Mouse (Mus musculus): ENCODE results near the gene Cemip2.

Cemip2 gene

GRCm38 (mm10) chr19:21776671-21777070, 1.5 kb upstream of the Cemip2 start:
- intact Hi-C loops (cut with DNase I), result loop anchor here (5.0 to 10.0 kb wide), 3 partner anchors 46 to 528 kb away; no protein-coding TSS in a partner anchor

- intact Hi-C loops (cut with DNase I), result loop anchor here (5.0 to 10.0 kb wide), 3 partner anchors 45 to 528 kb away; no protein-coding TSS in a partner anchor
Observed at GRCm38 (mm10) chr19:21777171-21777731, 891 bp upstream of the Cemip2 start.

- intact Hi-C loops (cut with DNase I), result loop anchor here (5.0 to 10.0 kb wide), 3 partner anchors 43 to 526 kb away; no protein-coding TSS in a partner anchor
Observed at GRCm38 (mm10) chr19:21779106-21779505, 964 bp downstream of the Cemip2 start.

DNA sequence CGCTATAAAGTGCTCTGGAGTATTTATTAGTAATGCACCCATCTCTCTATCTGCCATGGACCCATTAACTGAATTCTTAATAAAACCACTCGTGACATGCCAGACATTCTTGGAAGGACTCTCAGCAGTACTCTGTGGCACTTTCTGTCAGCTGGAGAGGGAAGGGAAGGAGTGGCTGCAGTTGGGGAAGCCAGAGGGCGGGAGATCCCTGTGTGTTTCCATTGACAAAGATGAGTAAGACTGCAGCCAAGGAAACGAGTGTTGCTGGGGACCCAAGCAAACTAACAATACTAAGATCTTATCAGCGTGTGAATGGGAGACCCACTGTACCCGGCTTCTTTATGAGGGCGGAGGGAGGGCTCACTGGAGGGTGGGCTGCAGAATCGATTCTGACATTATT, 2.5 kb downstream of the Cemip2 start:
- intact Hi-C loops (cut with DNase I), result no loop called here

DNA sequence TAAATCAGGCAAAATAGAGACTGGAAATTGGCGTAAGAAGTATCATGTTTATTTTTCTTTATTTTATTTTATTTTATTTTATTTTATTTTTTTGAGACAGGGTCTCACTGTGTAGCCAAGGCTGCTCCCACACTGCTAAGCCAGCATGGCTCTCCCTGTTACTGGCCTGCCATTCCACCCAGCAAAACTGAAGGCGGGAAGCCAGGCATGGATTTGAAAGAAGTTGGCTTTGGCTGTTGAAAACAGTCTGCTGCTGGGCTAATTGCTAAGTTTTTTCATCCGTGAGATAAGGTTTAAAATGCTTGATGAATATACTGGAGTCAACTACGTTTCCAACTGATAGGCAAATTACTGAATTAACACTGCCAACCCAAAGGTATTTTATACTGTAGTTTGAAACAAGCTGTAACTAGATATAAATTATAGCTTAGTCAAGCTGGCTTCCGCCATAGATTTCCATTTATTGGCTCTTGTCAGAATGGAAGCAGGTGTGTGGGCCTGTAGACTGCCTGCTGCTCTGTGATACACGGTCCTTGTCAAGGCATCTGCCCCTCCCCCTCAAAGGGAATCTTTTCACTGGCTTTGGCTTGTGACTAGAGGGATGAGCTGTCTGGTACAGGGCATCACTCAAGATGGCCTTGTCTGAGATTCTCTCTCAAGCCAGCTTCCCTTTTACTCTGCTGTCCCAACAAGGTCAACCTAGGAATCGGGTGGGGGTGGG, 3.1 kb downstream of the Cemip2 start:
- intact Hi-C loops (cut with DNase I), result no loop called here

- intact Hi-C loops (cut with DNase I), result no loop called here
Observed at GRCm38 (mm10) chr19:21781787-21782432, 3.8 kb downstream of the Cemip2 start.

DNA sequence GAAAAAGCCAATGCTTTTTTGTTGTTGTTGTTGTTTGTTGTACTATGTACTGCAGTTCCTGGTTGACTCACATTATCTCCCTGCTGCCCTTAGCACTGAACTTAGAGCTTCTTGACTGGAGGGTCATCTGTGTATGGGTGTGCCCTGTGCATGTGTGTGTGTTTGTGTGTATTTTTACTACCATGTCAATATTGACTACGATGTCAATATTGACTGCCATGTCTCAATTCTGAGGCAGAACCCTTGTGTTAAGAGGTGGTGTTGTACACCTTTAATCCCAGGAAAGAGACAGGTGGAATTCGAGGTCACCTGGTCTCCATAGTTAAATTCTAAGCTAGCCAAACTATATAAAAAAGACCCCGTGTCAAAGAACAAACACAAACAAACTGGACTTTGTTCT, 5.6 kb downstream of the Cemip2 start:
- intact Hi-C loops (cut with DNase I), result no loop called here

- intact Hi-C loops (cut with DNase I), result no loop called here
Observed at GRCm38 (mm10) chr19:21784331-21785131, 6.4 kb downstream of the Cemip2 start.

DNA sequence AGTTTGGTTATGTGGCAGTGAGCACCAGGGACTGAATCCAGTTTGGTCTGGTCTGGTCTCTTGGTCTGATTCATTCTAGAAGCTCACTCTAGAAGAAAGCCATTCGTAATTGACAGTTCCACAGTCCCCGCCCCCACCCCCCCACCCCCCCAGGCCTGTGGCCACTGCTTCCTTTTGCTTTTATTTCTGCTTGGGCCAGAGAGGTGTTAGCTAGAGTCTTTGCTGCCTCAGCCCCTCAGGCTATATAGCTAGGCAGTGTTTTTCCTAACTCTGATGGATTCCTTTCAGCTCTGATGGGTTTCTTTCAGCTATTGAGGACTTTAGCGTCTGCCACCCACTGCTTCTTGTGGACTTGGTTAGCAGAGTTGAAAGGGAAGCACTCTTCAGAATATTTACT, 7.0 kb downstream of the Cemip2 start:
- intact Hi-C loops (cut with DNase I), result no loop called here

DNA sequence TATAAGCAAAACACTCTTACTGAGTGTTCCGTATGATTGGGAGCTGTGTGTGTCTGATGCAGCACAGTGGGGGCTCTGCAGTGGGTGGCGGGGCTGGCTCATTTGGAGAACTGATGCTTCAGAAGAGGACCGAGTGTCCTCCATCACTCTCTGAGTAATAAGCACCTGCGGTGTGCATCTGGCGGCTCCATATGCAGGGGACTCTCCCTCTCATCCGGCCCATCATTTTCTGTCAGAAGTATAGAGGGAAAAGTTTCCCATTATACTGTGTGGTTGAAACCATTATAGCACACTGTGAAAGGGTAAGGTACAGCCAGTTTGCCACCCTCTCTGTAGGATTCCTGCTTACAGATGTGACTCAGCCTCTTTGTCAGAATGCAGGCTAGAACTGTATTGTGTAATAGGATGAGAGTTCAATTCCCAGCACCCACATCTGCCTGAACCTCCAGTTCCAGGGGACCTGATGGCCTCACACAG, 8.9 kb downstream of the Cemip2 start:
- intact Hi-C loops (cut with DNase I), result no loop called here

DNA sequence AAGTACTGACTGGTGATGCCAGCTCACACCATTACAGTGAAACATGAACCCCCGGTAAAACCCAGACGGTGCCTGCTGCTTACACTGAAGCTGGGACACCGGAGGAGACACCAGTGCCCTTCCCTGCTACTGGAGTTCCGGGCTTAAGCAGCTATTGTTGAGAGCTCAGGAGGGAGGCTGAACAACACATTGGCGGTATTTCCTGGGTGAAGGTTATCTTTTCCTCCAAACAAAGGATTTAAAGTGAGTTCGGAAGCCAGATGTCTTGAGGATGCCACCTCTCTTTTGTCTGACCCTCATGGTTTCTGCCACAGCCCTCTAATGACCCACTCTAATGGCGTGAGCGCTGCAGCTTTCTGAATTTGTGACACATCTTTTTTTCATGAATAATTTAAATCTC, 10.9 kb downstream of the Cemip2 start:
- intact Hi-C loops (cut with DNase I), result no loop called here

DNA sequence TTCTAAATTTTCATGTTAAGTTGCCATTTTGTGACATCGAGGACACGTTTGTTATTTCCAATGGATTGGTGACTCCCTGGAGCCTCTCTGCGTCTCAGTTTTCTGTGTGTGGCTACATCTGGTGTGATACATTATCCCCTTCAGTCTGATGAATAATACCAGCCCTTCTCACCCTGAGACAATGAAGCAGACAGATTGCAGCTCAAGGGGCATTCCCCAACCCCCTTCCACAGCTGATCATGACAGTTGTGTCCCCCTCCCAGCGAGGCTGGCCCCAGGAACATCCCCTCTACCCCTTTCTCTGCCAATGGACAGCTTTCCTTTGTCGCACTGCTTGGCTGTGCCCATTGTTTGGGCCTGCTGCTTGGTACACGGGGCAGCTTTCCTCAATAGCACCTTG, 11.5 kb downstream of the Cemip2 start:
- intact Hi-C loops (cut with DNase I), result no loop called here

GRCm38 (mm10) chr19:21791386-21791785, 13.2 kb downstream of the Cemip2 start:
- intact Hi-C loops (cut with DNase I), result no loop called here

GRCm38 (mm10) chr19:21791826-21792225, 13.7 kb downstream of the Cemip2 start:
- intact Hi-C loops (cut with DNase I), result no loop called here

- intact Hi-C loops (cut with DNase I), result no loop called here
Observed at GRCm38 (mm10) chr19:21792587-21793175, 14.5 kb downstream of the Cemip2 start.

DNA sequence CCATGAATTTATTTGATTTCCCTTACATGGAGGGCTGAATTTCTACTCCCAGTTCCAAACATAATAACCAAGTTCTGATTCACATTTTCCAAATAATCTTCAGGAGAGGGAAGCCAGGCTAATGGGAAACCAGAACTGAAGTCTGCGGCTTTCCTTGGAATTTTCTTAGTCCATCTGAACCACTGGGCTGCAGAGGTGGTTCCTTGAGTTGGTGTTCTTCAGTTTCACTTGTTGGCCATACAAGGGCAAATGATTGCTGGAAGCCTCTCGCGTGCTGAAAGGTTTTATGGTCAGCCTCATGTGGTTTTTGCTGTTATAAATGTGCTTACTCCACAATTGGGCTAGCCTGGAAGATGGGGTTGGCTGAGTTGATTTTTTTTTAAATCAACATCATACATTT, 16.4 kb downstream of the Cemip2 start:
- intact Hi-C loops (cut with DNase I), result no loop called here

- intact Hi-C loops (cut with DNase I), result no loop called here
Observed at GRCm38 (mm10) chr19:21796333-21796732, 18.2 kb downstream of the Cemip2 start.

DNA sequence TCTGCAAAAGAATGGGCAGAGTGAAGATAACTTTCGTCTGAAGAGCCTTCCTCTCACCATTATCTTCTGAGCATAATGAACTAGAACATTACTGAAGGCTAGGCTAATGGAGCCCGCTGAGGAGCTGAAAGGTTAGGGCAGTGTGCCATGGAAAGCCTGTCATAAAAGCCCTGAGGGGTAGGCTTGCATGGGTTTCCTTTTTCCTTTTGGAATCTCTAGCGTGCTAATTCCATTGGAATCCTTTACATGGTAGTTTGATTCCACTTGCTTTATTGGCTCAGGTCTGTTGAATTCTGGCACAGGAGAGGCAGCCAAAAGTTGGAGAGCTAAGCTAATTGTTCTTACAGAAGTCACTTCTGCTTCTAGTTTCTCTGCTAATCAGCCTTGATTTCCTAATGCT, 20.6 kb downstream of the Cemip2 start:
- intact Hi-C loops (cut with DNase I), result no loop called here

DNA sequence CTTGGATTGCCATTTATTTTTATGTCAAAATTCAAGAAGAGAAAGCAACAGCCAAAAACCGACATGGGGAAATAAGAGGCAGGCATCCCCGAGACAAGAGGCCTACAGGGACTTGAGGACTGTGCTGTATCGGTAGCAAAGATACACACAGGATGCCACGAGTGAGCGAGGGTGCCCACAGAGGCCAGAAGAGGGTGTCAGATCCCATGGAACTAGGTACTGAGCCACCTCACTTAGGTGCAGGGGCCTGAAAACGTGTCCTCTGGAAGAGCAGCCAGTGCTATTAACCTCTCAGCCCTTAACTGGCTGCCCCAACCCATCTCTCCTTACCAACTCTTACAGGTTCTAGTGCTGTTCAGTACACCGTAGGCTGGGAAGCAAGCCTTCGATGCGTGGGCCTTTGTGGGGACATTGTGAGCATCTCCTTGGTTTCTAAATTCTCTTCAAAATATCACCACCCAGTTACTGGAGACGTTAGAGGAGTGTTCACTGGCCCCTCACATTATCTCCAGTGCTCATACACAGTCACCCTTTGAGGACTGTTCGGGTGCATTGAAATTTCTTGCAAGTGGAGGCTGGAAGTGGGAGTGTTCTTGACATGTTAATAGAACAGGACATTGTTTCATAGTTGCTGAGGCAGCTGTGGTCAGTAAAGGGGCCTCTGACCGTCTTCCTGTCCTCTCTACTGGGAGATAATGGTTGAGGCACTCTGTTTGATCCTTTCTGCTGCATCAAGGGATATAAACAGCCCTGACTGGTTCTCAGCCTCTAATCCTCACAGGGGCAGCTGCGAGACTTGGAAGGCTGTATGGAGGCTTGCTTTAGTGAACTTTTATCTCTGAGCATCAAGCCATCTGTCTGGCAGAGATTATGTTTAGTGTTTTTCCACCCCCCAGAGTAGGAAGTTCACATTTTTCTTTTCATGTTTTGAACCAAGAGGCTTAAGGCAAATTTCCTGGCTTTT, 21.6 kb downstream of the Cemip2 start:
- intact Hi-C loops (cut with DNase I), result no loop called here

DNA sequence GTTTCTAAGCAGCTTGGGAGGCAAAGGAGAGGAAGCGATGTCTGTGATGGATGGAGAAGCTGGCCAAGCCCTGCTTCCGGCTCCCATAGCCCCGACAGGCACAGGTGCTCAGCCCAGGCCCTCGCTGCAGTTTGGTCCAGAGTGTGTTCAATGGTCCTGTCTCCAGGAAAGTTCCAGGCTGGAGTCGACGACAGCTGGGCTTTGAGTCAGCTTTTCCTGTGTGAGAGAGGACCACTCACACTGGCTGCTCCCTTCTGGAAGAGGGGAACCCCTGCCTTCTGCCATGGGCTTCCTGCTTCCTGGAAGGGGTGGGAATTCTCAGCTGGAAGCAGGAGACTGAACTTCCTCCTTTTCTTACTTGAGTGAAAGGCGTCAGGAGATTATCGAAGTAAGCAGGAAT, 26.3 kb downstream of the Cemip2 start:
- intact Hi-C loops (cut with DNase I), result no loop called here
